Mouse (Mus musculus) lung, postnatal 0 days (tissue): ENCODE measurements at regions not wholly inside any gene's neighbourhood (a gene's known extent, or its start where the extent isn't known, plus 50 kb on each side); places are given as distances from the start of the nearest gene placed in this dataset.
A peak's percentile ranks its signal among the peaks of the same experiment; 100 is the strongest.
"Not testable (repeated sequence)": the region's sequence is repeated elsewhere in the genome, so short reads cannot be mapped to it uniquely, and the experiment has no call there.

Source experiments
- ATAC-seq: fragments of 200-750 bp; cut with Nextera tagmentation; 2 replicates; pipeline ENCODE4 v1.8.0; 2017; ENCODE audit warnings: moderate library complexity
- DNase-seq: peaks from one replicate; pipeline ENCODE4 v3.0.0-alpha.2; 2016; ENCODE audit warnings: low spot score
- H3K27ac ChIP-seq: fragments of 300-500 bp; sonication (generic); 2 replicates; pipeline ENCODE4 v1.5.1; 2014; ENCODE audit warnings: antibody characterized with exemption, mild to moderate bottlenecking, low read length, mixed read lengths
- H3K27me3 ChIP-seq: fragments of 300-500 bp; sonication (generic); replicated peaks from 2 replicates; pipeline ENCODE4 v1.6.1; 2014; ENCODE audit warnings: low read length, mixed read lengths; ENCODE audit not compliant: insufficient read depth
- H3K36me3 ChIP-seq: fragments of 300-500 bp; sonication (generic); 2 replicates; pipeline ENCODE4 v1.6.1; 2014; ENCODE audit warnings: low read length, mixed read lengths; ENCODE audit not compliant: insufficient read depth
- H3K4me1 ChIP-seq: fragments of 300-500 bp; sonication (generic); 2 replicates; pipeline ENCODE4 v1.6.1; 2014; ENCODE audit warnings: antibody characterized with exemption, low read depth, low read length, mixed read lengths; ENCODE audit not compliant: insufficient read depth
- H3K4me2 ChIP-seq: fragments of 300-500 bp; sonication (generic); replicated peaks from 2 replicates; pipeline ENCODE4 v1.6.1; 2014; ENCODE audit warnings: low read depth, mild to moderate bottlenecking, low read length, moderate library complexity, mixed read lengths
- H3K4me3 ChIP-seq: fragments of 300-500 bp; sonication (generic); 2 replicates; pipeline ENCODE4 v1.5.1; 2014; ENCODE audit warnings: low read depth, low read length
- H3K9ac ChIP-seq: fragments of 300-500 bp; sonication (generic); replicated peaks from 2 replicates; pipeline ENCODE4 v1.6.1; 2014; ENCODE audit warnings: low read depth, mild to moderate bottlenecking
- H3K9me3 ChIP-seq: fragments of 300-500 bp; sonication (generic); 2 replicates; pipeline ENCODE4 v1.6.1; 2016; ENCODE audit warnings: low read length, mixed read lengths
- CTCF ChIP-seq: IDR thresholded peaks from 2 replicates; pipeline ENCODE4 v1.5.1; 2016; ENCODE audit warnings: antibody characterized with exemption, mild to moderate bottlenecking
- WGBS: fragments of 180-500 bp; shearing (Covaris S2); extraction: QIAGEN DNeasy Blood & Tissue Kit; methylation state at CpG from one replicate; pipeline ENCODE4 v1.1.7; 2014; 5-methylcytosine and 5-hydroxymethylcytosine counted together

DNA sequence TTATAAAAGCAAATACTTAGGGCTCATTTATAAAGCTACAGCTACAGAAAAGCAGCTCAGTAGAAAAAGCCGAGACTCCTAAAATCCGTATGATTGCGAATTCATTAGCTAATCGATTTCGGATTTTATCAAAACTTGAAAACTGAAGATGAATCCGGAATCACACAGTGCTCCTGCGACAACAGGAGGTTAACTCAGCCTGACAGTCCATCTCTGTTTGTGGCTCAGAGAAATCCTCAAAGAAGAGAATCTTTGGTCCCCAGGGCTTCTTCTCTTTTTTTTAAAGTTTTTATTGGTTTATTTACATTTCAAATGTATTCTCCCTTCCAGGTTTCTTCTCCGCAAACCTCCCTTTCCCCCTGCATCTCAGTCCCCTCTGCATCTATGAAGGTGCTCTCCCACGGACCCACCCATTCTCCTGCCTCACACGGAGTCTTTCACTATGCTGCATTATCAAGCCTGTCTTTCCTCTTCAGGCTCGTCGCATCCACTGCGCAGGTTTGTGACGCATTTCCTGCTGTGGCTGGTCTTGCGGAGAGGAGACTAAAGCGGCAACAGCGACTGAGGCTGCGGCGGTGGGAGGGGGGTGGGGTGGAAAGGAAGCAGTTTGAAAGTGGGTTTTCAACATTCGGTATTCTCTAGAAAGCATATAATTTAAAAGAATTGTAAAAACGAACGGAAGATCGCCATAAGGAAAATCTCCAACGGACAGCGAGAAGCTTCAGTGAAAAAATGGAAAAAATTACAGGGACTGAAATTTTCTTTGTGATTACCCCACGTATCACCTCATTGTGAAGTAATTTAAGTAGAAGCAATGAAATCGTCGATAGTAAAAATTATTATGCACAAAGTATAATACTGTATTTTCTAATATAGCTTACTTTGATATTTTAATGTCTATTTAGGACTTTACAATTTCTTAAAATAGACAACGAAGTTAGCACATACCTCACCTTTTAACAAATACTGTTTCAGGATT, 482.5 kb upstream of the Snrpn start:
- 28% methylated on average over 29 of the region's 29 CpGs for WGBS
- Histone ChIP-seq H3K4me3 (peak overlapping the region; percentile 23; the same call in 1 of the 2 replicates), H3K4me2 (peak overlapping the region; percentile 40)
- not testable (repeated sequence) for H3K27ac ChIP-seq, ATAC-seq, H3K9me3 ChIP-seq, H3K9ac ChIP-seq, H3K4me1 ChIP-seq, H3K36me3 ChIP-seq, H3K27me3 ChIP-seq
- DNase-seq: peak; percentile 30

DNA sequence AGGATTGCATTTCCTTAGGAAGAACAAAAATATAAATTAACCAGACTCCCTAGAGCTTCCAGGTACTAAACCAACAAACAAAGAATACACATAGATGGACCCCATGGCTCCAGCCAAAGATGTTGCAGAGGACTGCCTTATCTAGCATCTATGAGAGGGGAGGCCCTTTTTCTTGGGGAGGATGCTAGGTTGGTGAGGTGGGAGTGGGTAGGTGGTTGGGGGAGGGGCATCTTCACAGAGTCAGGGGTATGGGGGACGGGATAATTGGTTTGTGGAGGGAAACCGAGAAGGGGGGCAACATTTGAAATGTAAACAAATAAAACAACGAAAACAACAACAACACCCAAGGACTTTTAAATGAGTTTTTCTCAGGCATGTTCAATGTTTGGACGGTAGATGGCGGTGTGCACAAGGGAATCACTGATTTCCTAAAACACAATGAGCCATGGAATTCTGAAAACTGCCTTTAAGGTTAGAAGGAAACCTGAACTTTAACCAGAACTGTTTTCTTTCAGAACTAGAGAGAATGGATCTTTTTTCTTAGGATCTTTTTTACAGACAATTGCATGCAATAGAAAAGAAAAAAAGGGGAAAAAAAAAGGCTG, 477.2 kb upstream of the Snrpn start:
- H3K4me1 ChIP-seq, H3K4me3 ChIP-seq, H3K9ac ChIP-seq, H3K27ac ChIP-seq, H3K27me3 ChIP-seq, H3K9me3 ChIP-seq, ATAC-seq, H3K36me3 ChIP-seq, H3K4me2 ChIP-seq: not testable (repeated sequence)
- 7% methylated on average over 5 of the region's 5 CpGs for WGBS
- peak; percentile 5 for DNase-seq
- peak; percentile 56 for TF ChIP-seq CTCF
